Mouse (Mus musculus): Measurements from ENCODE around the gene Mepce.
A peak's percentile ranks its signal among the peaks of the same experiment; 100 is the strongest.
"Not testable (repeated sequence)": the region's sequence is repeated elsewhere in the genome, so short reads cannot be mapped to it uniquely, and the experiment has no call there.

The Mepce gene

GRCm38 (mm10) chr5:137758921-137759534, 28.4 kb downstream of the Mepce start:
- DNase-seq (ENCODE audit: low spot score), result no peak

GRCm38 (mm10) chr5:137757887-137758286, 29.6 kb downstream of the Mepce start:
- DNase-seq (ENCODE audit: low spot score), result no peak

DNA sequence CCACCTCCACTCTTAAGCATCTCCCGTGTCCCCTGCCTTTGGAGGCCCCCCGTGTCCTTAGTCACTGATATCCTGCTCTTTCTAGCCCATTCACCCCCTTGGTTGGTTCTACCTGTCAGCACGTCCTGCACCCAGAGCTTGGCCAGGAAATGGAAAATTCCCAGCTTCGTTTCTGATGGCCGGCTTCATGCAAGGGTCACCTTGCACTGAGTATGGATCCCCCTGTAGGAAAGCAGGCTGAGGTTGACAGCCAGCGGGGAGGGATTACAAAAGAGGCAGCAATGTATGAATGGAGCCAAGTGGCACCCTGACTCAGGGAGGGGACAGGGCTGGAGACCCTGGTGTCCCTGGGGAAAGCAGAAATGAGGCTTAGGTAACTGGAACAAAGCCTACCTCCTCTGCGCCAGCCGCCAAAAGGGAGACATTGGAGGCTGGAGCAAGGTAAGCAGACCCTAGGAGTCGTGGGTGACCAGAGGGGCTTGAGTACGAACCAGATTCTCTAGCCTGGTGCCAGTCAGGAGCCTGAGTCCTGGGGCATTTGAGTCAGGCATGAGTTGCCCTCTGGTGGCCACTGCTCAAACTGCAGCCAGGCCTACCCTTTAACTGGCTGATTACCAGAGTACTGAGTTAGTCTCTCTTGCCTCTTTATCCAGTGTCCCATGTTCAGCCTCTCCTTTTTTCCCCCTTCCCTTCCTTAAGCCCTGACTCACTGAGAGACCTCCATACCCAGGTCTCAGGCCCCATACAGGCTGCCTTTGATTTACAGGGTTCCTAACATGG, 30.4 kb downstream of the Mepce start:
- peak; percentile 53 for DNase-seq (ENCODE audit: low spot score)

DNA sequence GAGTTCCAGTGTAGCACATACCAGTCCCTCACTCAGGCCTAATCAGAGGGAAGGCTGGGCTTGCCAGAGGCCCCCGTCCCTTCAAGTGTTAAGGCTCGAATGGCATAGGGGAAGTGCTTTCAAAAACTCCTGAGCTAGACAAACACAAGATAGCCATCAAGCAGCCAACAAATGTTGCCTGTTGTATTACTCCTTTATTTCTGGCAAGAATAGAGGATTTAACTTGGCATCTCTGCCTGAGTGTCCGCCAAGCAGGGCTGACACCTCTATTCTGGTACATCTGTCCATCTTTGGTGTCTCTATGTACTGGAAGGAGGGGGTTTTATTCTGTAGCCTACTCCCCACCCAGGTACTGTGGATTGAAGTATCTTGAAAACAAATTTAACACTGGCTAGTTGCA, 31.3 kb downstream of the Mepce start:
- DNase-seq (ENCODE audit: low spot score), result no peak

DNA sequence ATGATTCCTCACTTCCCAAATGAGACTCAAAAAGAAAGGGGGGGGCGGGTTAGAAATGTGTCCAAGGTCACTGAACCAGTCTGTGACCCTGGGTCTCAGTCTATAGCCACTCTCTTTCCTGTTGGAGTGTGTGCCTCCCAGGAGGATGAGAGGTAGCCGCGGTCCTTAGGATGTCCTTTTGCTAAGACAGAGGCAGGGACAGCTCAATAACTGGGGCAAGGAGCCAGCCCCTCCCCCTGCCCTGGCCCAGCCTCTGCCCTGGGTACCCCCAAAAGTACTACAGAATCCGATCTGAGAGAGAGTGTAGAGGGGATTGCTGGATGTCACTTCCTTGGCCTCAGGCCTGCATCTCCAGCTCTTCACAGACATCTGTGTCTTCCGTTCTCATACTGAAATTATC, 32.0 kb downstream of the Mepce start:
- no peak for DNase-seq (ENCODE audit: low spot score)

GRCm38 (mm10) chr5:137753111-137753832, 34.2 kb downstream of the Mepce start:
- no peak for DNase-seq (ENCODE audit: low spot score)

GRCm38 (mm10) chr5:137751988-137752387, 35.5 kb downstream of the Mepce start:
- no peak for DNase-seq (ENCODE audit: low spot score)

DNA sequence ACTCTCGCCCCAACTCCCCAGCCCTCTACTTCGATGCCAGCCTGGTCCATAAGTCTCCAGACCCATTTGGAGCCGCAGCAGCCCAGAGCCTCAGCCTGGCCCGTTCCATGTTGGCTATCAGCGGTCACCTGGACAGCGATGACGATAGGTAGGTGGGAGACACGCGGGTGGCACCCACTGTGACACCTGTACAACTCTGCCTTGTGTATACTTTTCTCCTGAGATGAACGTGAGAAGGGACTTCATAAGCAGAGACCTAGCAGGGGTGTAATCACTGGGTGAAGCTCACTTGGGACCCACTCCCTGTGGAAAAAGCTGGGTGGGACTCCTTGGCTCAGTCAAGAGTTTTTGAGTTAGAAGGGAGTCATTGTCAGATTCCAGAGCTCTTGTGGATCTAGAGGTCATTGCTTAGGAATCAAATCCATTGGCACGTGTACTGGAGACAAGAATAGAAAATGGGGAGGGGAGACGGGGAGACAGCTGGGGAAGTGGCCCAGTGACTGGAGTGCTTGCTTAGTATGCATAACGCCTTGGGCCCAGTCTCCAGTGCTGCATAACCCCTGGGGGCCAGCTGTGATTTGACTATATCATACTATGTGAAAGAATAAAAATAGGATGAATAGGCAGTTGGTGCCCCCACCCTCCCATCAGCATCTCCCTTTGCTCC, 36.1 kb downstream of the Mepce start:
- no peak for DNase-seq (ENCODE audit: low spot score)

- DNase-seq (ENCODE audit: low spot score), result not testable (repeated sequence)
These were observed 37.2 kb downstream of the Mepce start for GRCm38 (mm10) chr5:137750212-137750611.

GRCm38 (mm10) chr5:137749196-137749836, 38.1 kb downstream of the Mepce start:
- DNase-seq (ENCODE audit: low spot score), result no peak

DNA sequence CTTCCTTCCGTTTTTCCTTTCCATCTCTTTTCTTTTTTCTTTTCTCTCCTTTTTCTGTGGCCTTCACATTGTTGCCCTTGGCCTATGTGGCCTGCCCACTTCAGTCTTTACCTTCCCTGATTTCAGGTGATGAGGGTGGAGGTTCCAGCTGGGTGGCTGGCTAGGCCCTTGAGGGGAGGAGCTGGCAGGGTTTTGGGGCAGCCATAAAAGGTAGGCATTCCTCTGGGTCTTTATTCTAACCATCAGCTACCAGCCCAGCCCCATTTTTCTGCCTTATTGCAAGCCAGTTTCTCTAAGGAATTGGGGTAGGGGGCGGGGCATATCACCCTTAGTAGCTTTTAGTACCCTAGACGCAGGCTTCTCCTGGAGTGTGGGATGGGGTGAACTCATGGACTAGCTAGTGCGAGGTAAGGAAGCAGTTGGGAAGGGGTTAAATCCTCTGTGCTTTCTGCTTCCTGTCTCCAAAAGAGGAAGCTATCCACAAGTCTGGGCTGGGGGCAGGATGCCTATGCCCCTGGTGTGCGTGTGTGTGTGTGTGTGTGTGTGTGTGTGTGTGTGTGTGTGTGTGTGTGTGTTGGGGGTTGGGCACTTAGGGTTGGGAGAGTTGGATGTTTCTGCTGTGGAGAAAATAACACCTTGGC, 39.2 kb downstream of the Mepce start:
- DNase-seq (ENCODE audit: low spot score), result no peak

DNA sequence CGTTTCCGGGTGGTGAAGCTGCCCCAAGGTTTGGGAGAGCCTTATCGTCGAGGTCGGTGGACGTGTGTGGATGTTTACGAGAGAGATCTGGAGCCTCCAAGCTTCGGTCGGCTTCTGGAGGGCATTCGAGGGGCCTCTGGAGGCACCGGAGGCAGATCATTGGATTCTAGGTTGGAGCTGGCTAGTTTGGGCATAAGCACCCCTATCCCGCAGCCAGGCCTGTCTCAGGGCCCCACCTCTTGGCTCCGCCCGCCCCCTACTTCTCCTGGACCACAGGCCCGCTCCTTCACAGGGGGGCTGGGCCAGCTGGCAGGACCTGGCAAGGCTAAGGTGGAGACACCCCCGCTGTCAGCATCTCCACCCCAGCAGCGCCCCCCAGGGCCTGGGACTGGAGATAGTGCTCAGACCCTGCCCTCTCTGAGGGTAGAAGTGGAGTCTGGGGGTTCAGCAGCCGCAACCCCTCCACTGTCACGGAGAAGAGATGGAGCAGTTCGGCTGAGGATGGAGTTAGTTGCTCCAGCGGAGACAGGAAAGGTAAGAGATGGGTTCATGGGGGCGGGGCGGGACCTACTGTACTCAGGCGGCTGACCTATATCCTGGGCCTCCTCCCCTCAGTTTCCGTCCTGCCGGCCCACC, 40.0 kb downstream of the Mepce start:
- peak; percentile 27 for DNase-seq (ENCODE audit: low spot score)

GRCm38 (mm10) chr5:137746851-137747325, 40.6 kb downstream of the Mepce start:
- peak; percentile 21 for DNase-seq (ENCODE audit: low spot score)

GRCm38 (mm10) chr5:137746282-137746850, 41.1 kb downstream of the Mepce start:
- DNase-seq (ENCODE audit: low spot score), result peak; percentile 79

- DNase-seq (ENCODE audit: low spot score), result peak; percentile 96
These were observed 42.0 kb downstream of the Mepce start, which contains the start of gene Tsc22d4 for GRCm38 (mm10) chr5:137745214-137746171. TSS of gene Tsc22d4 (plus strand) at chr5:137745730.

DNA sequence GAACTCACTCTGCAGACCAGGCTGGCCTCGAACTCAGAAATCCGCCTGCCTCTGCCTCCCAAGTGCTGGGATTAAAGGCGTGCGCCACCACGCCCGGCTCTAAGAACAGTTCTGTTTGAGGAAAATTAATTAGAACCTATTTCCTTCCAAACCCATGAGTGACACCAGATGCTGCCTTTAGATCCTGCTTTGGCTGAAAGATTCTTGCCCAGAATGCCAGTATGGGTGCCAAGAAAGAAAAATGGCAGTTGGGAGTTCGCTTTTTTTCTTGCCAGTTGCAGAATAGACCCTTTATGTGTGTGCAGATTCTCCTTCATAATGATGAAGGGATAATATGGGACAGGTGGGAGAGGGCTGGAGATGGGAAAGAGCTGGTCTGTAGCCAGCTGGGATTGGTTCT, 43.3 kb downstream of the Mepce start:
- DNase-seq (ENCODE audit: low spot score), result no peak

GRCm38 (mm10) chr5:137742836-137743235, 44.6 kb downstream of the Mepce start:
- no peak for DNase-seq (ENCODE audit: low spot score)

- no peak for DNase-seq (ENCODE audit: low spot score)
These were observed 45.4 kb downstream of the Mepce start for GRCm38 (mm10) chr5:137742048-137742447.
